Mouse (Mus musculus): ENCODE measurements around the gene Bcl7c. TPM values are rescaled to one million over a fixed set of nuclear protein-coding genes. Genes with fewer than 3 reads are reported as not detected.
"Not testable (repeated sequence)": the region's sequence is repeated elsewhere in the genome, so short reads cannot be mapped to it uniquely, and the experiment has no call there.

Bcl7c gene
- polyA plus RNA-seq, 1 experiment from 2014 or later, result 52.2 TPM

DNA sequence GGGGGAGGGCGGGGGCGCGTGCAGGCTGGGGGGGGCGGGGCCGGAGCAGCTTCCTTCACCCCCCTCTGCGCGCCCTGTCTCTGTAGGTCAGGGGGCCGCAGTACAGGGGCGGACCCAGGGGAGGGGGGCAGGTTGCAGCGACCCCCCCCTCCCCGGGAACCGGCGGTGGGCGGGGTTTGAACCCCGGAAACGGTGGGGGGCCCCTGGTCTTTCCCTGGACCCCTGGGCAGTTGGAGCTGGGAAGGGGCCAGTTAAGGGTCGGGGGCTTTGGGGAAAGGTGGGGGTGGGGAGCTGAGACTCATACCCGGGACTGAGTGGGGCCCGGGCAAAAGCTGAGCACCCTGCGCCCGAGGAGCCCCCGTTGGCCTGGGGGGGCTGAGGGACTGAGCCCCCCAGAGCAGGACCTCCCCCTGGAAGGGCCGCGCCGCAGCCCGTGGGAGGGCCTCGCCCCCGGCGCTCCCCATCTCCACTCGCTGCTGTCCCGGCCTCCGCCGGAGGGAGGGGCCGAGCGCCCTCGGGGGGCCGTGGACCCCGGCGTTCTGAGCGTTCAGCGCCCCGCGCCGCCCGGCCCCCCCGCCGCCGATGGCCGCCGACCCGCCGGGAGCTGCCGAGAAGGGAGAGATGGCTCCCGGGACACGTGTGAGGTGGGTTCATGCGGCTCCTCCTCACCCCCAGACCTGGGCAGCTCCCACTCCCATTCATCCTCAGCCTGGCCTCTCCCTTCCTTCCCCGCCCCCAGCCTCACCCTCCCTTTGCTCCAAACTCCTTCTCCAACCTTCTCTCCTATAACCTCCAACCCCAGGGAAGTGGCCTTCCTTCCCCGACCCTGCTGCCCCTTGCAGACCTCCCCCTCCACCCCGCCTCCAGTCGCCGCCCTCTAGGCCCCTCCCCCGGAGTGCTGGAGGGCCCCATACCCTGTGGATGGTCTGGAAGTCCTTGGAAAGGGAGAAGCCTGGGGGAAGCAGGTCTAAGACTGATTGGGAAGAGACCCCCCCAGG lies 38.1 kb upstream of the Bcl7c start:
- peak overlapping the region; percentile 87 for H3K4me2 ChIP-seq
- ATAC-seq (ENCODE audit: low FRiP score) (peak; percentile 41), DNase-seq (ENCODE audit: low spot score, missing footprints) (peak; percentile 91)
- peak overlapping the region; percentile 93 for H3K9ac ChIP-seq (ENCODE audit: low read length)
- peak overlapping the region; percentile 88 for H3K27ac ChIP-seq (ENCODE audit: low read depth, low read length)
- whole genome bisulfite sequencing, result under 1% methylated on average over 39 of the region's 62 CpGs
- no peaks in the 10 kb centered on the region for H3K9me3 ChIP-seq (ENCODE audit: control insufficient read depth, low read length)
- peak overlapping the region; percentile 86 for H3K4me3 ChIP-seq (ENCODE audit: low read depth, low read length)
- H3K4me1 ChIP-seq (ENCODE audit: control insufficient read depth, insufficient read depth, low read length), result peaks cover 10% of the 10 kb centered on the region
- no peaks in the 10 kb centered on the region for H3K27me3 ChIP-seq (ENCODE audit: control insufficient read depth, insufficient read depth, low read length)
- H3K36me3 ChIP-seq (ENCODE audit: control insufficient read depth, insufficient read depth, low read length), result peaks cover 26% of the 10 kb centered on the region

DNA sequence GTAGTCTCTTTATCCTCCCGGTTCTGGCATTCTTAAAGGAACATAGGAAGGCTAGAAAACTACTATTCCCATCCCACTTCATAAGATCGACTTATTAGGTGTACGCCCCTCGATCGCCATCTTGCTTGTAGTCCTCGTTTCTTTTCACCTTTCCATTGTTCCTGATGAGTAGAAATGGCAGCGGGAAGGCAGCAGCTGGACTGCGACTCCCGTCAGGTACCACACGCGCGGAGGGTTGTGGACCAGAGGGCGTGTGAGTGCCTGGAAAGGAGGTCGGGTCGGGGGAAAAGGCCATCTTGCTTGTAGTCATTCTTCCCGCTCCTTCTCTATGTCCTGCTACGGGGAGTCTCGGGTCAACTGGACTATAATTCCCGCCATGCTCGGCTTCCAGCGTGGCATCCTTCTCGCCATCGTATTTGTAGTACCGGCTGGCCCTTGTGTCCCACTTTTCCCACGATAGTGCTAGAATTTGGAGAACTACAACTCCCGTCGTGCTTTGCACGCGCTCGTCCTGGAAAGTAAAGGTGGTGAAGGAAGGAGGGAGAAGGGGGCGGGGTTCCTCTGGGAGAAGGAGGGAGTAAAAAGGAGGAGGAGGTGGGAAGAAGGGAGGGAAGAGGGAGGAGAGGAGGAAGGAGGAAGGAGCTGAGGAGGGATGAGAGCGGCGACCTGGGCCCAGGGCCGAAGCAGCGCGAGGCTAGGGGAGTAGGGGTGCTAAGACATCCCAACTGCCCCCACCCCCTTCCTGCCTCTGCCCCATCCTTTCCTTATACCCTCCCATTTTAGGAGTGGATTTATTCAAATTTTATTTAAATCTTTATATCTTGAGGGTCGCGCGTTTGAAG lies 37.1 kb upstream of the Bcl7c start:
- no peaks in the 10 kb centered on the region for H3K27me3 ChIP-seq (ENCODE audit: control insufficient read depth, insufficient read depth, low read length)
- WGBS, result under 1% methylated on average over 37 of the region's 39 CpGs
- H3K4me1 ChIP-seq (ENCODE audit: control insufficient read depth, insufficient read depth, low read length), result peaks cover 10% of the 10 kb centered on the region
- H3K4me2 ChIP-seq, result peak overlapping the region; percentile 87
- DNase-seq (ENCODE audit: low spot score, missing footprints) (peak; percentile 99), ATAC-seq (ENCODE audit: low FRiP score) (peak; percentile 85)
- H3K9ac ChIP-seq (ENCODE audit: low read length), result peak overlapping the region; percentile 93
- H3K9me3 ChIP-seq (ENCODE audit: control insufficient read depth, low read length), result no peaks in the 10 kb centered on the region
- peak overlapping the region; percentile 88 for H3K27ac ChIP-seq (ENCODE audit: low read depth, low read length)
- peak overlapping the region; percentile 86 for H3K4me3 ChIP-seq (ENCODE audit: low read depth, low read length)
- H3K36me3 ChIP-seq (ENCODE audit: control insufficient read depth, insufficient read depth, low read length), result peaks cover 23% of the 10 kb centered on the region

DNA sequence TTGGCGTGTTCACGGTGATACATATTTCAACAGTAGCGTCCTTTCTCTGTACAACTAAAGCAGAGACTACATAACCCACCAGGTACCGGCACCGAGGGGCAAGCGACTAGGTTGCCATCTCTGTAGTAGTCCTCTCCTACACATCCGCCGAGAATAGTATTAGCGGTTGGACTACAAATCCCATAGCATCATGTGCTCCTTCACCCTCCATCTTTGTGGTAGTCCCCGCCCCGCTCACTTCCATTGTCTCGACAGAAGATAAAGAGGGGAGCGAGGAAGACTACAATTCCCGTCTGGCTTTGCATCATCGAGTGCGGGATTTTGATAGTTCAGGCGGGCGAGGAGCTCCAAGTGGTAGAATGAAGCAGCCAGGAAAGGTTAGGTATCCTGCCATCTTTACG lies 36.5 kb upstream of the Bcl7c start:
- Histone ChIP-seq H3K36me3 (ENCODE audit: control insufficient read depth, insufficient read depth, low read length) (peaks cover 19% of the 10 kb centered on the region), H3K4me3 (ENCODE audit: low read depth, low read length) (peak overlapping the region; percentile 86), H3K9me3 (ENCODE audit: control insufficient read depth, low read length) (no peaks in the 10 kb centered on the region), H3K4me2 (peak overlapping the region; percentile 87), H3K27ac (ENCODE audit: low read depth, low read length) (peak overlapping the region; percentile 79), H3K27me3 (ENCODE audit: control insufficient read depth, insufficient read depth, low read length) (no peaks in the 10 kb centered on the region), H3K9ac (ENCODE audit: low read length) (peak overlapping the region; percentile 93), H3K4me1 (ENCODE audit: control insufficient read depth, insufficient read depth, low read length) (peaks cover 10% of the 10 kb centered on the region)
- under 1% methylated on average over 19 of the region's 19 CpGs for WGBS
- ATAC-seq (ENCODE audit: low FRiP score), result peak; percentile 83
- peak; percentile 99 for DNase-seq (ENCODE audit: low spot score, missing footprints)

DNA sequence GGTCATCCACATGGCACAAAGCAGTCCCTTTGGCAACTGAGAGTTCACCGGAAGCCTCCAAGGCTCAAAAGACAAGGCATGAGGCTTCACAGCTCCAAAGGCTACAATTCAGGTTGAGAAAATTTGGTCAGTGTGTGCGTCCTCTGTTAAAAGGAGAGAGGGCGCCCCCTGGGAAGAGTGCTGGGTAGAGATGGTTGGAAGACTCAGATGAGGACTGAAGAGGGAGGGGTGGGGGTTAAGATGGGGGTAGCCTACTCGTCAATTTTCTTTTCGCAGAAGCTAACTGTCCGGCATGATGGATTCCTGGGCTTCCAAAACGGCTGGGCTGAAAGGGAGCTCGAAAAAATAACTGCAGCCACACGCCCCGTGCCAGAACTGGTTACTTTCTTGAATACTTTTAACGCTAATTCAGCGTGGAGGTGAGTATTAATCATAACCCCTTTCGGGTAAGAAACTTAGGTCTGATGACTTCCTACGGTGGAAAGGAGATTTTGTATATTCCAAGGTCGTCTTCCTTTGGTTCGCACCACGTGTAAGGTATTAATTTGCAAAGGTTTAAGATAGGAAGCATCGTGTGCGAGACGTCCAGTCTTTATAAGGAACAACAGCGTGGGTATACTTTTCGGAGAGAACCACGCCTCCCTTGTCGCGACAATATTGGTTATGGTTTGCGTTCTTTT lies 35.8 kb upstream of the Bcl7c start, which contains the start of gene Fbxl19:
Fbxl19 (plus strand) TSS at position 178 of the 680 bp plus-strand sequence.
- peak; percentile 96 for DNase-seq (ENCODE audit: low spot score, missing footprints)
- under 1% methylated on average over 26 of the region's 26 CpGs for WGBS
- H3K4me1 ChIP-seq (ENCODE audit: control insufficient read depth, insufficient read depth, low read length), result peaks cover 10% of the 10 kb centered on the region
- H3K9me3 ChIP-seq (ENCODE audit: control insufficient read depth, low read length), result no peaks in the 10 kb centered on the region
- H3K4me2 ChIP-seq, result peak within 1 kb of the TSS; percentile 87
- H3K9ac ChIP-seq (ENCODE audit: low read length), result peak within 1 kb of the TSS; percentile 93
- H3K27me3 ChIP-seq (ENCODE audit: control insufficient read depth, insufficient read depth, low read length), result no peaks in the 10 kb centered on the region
- H3K36me3 ChIP-seq (ENCODE audit: control insufficient read depth, insufficient read depth, low read length), result peaks cover 13% of the 10 kb centered on the region
- H3K4me3 ChIP-seq (ENCODE audit: low read depth, low read length), result peak within 1 kb of the TSS; percentile 86
- no peak for ATAC-seq (ENCODE audit: low FRiP score)
- peak within 1 kb of the TSS; percentile 79 for H3K27ac ChIP-seq (ENCODE audit: low read depth, low read length)

DNA sequence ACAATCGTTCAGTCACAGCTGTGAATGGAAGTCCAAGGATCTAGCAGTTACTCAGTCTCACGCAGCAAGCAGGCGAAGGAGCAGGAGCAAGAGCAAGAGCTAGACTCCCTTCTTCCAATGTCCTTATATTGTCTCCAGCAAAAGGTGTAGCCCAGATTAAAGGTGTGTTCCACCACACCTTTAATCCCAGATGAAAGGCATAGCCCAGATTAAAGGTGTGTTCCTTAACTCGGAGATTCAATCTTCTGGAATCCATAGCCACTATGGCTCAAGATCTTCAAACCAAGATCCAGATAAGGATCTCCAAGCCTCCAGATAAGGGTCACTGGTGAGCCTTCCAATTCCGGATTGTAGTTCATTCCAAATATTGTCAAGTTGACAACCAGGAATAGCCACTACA lies 23.3 kb upstream of the Bcl7c start, which contains the start of gene Ctf2:
Ctf2 (minus strand) TSS at position 101 of the 400 bp plus-strand sequence.
- not testable (repeated sequence) for H3K4me3 ChIP-seq (ENCODE audit: low read depth, low read length); H3K9ac ChIP-seq (ENCODE audit: low read length); H3K4me1 ChIP-seq (ENCODE audit: control insufficient read depth, insufficient read depth, low read length); H3K36me3 ChIP-seq (ENCODE audit: control insufficient read depth, insufficient read depth, low read length); H3K27me3 ChIP-seq (ENCODE audit: control insufficient read depth, insufficient read depth, low read length); ATAC-seq (ENCODE audit: low FRiP score); H3K9me3 ChIP-seq (ENCODE audit: control insufficient read depth, low read length); DNase-seq (ENCODE audit: low spot score, missing footprints); H3K4me2 ChIP-seq; H3K27ac ChIP-seq (ENCODE audit: low read depth, low read length)
- no CpG with 5 or more reads among the region's 5 CpGs for WGBS

DNA sequence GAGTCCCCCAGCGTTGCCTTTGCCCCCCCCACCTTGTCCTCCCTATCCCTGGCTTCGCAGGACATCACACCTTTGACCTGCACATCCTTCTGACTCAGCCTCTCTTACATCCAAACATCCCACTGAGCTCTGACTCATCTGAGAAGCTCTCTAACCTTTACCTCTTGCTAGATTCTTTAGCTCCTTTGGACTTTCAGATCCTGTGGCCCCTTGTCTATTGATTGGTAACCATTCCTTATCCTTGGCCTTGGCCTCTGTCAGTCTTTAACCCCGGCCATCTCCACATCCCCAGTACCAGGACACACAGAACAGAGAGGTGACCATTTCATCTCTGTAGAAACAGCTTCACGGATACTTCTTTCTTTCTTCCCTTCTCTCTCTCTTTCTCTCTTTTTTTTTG lies 21.4 kb upstream of the Bcl7c start:
- Histone ChIP-seq H3K36me3 (ENCODE audit: control insufficient read depth, insufficient read depth, low read length) (no peaks in the 10 kb centered on the region), H3K27me3 (ENCODE audit: control insufficient read depth, insufficient read depth, low read length) (no peaks in the 10 kb centered on the region), H3K9me3 (ENCODE audit: control insufficient read depth, low read length) (no peaks in the 10 kb centered on the region), H3K9ac (ENCODE audit: low read length) (no peak overlapping the region), H3K27ac (ENCODE audit: low read depth, low read length) (no peak overlapping the region), H3K4me2 (no peak overlapping the region), H3K4me3 (ENCODE audit: low read depth, low read length) (no peak overlapping the region), H3K4me1 (ENCODE audit: control insufficient read depth, insufficient read depth, low read length) (no peaks in the 10 kb centered on the region)
- DNase-seq (ENCODE audit: low spot score, missing footprints) (no peak), ATAC-seq (ENCODE audit: low FRiP score) (no peak)
- WGBS, result 82% methylated on average over 4 of the region's 4 CpGs

DNA sequence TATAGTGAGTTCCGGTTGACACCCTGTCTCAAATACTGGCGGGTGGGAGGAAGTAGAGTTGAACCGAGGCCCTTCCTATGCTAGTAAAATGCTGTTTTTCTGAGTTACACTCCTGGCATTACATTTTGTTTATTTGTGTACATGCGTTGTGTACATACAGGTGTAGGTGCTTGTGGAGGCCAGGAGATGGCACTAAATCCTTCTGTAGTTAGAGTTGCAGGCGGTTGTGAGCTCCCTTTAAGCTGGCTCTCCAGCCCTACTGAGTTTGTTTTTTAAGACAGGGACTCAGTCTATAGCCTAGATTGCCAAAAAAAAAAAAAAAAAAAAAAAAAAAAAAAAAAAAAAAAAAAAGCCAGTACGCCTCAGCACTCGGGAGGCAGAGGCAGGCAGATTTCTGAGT lies 19.2 kb upstream of the Bcl7c start:
- Histone ChIP-seq H3K36me3 (ENCODE audit: control insufficient read depth, insufficient read depth, low read length) (no peaks in the 10 kb centered on the region), H3K9me3 (ENCODE audit: control insufficient read depth, low read length) (no peaks in the 10 kb centered on the region), H3K27ac (ENCODE audit: low read depth, low read length) (no peak overlapping the region), H3K4me3 (ENCODE audit: low read depth, low read length) (no peak overlapping the region), H3K9ac (ENCODE audit: low read length) (no peak overlapping the region), H3K4me1 (ENCODE audit: control insufficient read depth, insufficient read depth, low read length) (no peaks in the 10 kb centered on the region), H3K4me2 (no peak overlapping the region), H3K27me3 (ENCODE audit: control insufficient read depth, insufficient read depth, low read length) (no peaks in the 10 kb centered on the region)
- 91% methylated on average over 7 of the region's 7 CpGs for WGBS
- no peak for DNase-seq (ENCODE audit: low spot score, missing footprints)
- no peak for ATAC-seq (ENCODE audit: low FRiP score)

DNA sequence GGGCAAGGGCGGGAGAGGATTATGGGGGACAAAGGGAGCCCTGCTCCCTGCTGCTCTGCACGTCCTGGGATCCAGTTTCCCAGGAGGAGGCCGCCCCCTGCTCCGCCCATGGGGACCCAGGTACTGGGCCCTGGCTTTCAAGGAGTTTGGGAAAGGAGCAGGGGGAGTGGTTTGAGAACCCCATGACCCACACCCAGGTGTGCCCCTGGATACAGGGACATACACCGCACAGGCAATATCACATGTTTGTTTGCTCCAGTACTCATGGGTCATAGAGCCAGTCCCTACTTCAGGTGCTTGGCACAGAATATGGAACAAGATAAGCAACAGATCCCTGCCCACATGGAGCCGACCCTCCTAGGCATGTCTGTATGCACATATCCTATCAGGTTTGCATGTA lies 17.2 kb upstream of the Bcl7c start:
- whole genome bisulfite sequencing, result 42% methylated on average over 6 of the region's 6 CpGs
- Histone ChIP-seq H3K36me3 (ENCODE audit: control insufficient read depth, insufficient read depth, low read length) (no peaks in the 10 kb centered on the region), H3K27ac (ENCODE audit: low read depth, low read length) (no peak overlapping the region), H3K4me1 (ENCODE audit: control insufficient read depth, insufficient read depth, low read length) (no peaks in the 10 kb centered on the region), H3K4me3 (ENCODE audit: low read depth, low read length) (no peak overlapping the region), H3K27me3 (ENCODE audit: control insufficient read depth, insufficient read depth, low read length) (no peaks in the 10 kb centered on the region), H3K4me2 (no peak overlapping the region), H3K9ac (ENCODE audit: low read length) (no peak overlapping the region), H3K9me3 (ENCODE audit: control insufficient read depth, low read length) (no peaks in the 10 kb centered on the region)
- ATAC-seq (ENCODE audit: low FRiP score) (no peak), DNase-seq (ENCODE audit: low spot score, missing footprints) (no peak)

Measured in midbrain, embryonic 11.5 days (tissue).